Mouse (Mus musculus) cerebellum, postnatal 4 days (tissue): ENCODE measurements at regions not wholly inside any gene's neighbourhood (a gene's known extent, or its start where the extent isn't known, plus 50 kb on each side); places are given as distances from the start of the nearest gene placed in this dataset.

Source experiments
- DNase-seq, 2 experiments: peaks; one replicate each; pipeline ENCODE4 v3.0.0; 2022; ENCODE audit warnings: low spot score in 2 of 2, mixed read lengths in 1 of 2

- no peak for DNase-seq
Observed at GRCm38 (mm10) chr5:83091483-83091882, 263.5 kb downstream of the Tecrl start.

- no peak for DNase-seq
Observed at GRCm38 (mm10) chr5:83054819-83055218, 300.2 kb downstream of the Tecrl start.

GRCm38 (mm10) chr5:83047214-83047613, 307.8 kb downstream of the Tecrl start:
- DNase-seq: no peak

GRCm38 (mm10) chr5:83029703-83030102, 325.3 kb downstream of the Tecrl start:
- DNase-seq: no peak

- no peak for DNase-seq
Observed at GRCm38 (mm10) chr5:83006038-83006437, 349.0 kb downstream of the Tecrl start.

- DNase-seq: peak in 1 of 2 experiments; percentile 77
Observed at GRCm38 (mm10) chr5:82989056-82989455, 365.9 kb downstream of the Tecrl start.

- no peak for DNase-seq
Observed at GRCm38 (mm10) chr5:82969315-82969714, 385.7 kb downstream of the Tecrl start.

- no peak for DNase-seq
Observed at GRCm38 (mm10) chr5:82966824-82967223, 388.2 kb downstream of the Tecrl start.

- peak in 1 of 2 experiments; percentile 31 for DNase-seq
Observed at GRCm38 (mm10) chr5:82966180-82966579, 388.8 kb downstream of the Tecrl start.

GRCm38 (mm10) chr5:82964513-82964912, 390.5 kb downstream of the Tecrl start:
- DNase-seq: no peak

- DNase-seq: no peak
Observed at GRCm38 (mm10) chr5:82956012-82956411, 399.0 kb downstream of the Tecrl start.

GRCm38 (mm10) chr5:82947060-82947459, 407.9 kb downstream of the Tecrl start:
- no peak for DNase-seq

GRCm38 (mm10) chr5:82939786-82940185, 415.2 kb downstream of the Tecrl start:
- peak in 1 of 2 experiments; percentile 8 for DNase-seq

- DNase-seq: peak; percentile 31 to 80
Observed at GRCm38 (mm10) chr5:82899347-82899746, 455.6 kb downstream of the Tecrl start.

GRCm38 (mm10) chr5:82898912-82899311, 456.1 kb downstream of the Tecrl start:
- DNase-seq: no peak

GRCm38 (mm10) chr5:82898389-82898788, 456.6 kb downstream of the Tecrl start:
- DNase-seq: peak in 1 of 2 experiments; percentile 30

GRCm38 (mm10) chr5:82869264-82869663, 485.7 kb downstream of the Tecrl start:
- DNase-seq: no peak

GRCm38 (mm10) chr5:82864347-82864746, 490.6 kb downstream of the Tecrl start:
- DNase-seq: no peak

- no peak for DNase-seq
Observed at GRCm38 (mm10) chr5:82825327-82825726, 529.7 kb downstream of the Tecrl start.

- DNase-seq: no peak
Observed at GRCm38 (mm10) chr5:82793197-82793596, 561.8 kb downstream of the Tecrl start.
